Mouse (Mus musculus) CH12.LX (cell line): Measurements from ENCODE around the gene Adam12. TPM values are rescaled to one million over a fixed set of nuclear protein-coding genes. Genes with fewer than 3 reads are reported as not detected.

ENCODE experiments used
- DNase-seq: peaks from one replicate; pipeline ENCODE4 v3.0.0-alpha.2; 2013; ENCODE audit errors: extremely low read depth
- H3K27ac ChIP-seq: 2 replicates; pipeline ENCODE4 v1.5.1; 2012; ENCODE audit warnings: low read depth, mild to moderate bottlenecking, control low read depth, moderate library complexity; ENCODE audit not compliant: insufficient read depth
- H3K27me3 ChIP-seq: replicated peaks from 2 replicates; pipeline ENCODE3; 2012; ENCODE audit warnings: inconsistent platforms
- H3K36me3 ChIP-seq, 2 experiments: replicated peaks in 1 of 2; 2 replicates each; pipeline versions ENCODE3 to v1.6.1; 2012; ENCODE audit warnings: inconsistent platforms in 1 of 2, low read length in 1 of 2, mild to moderate bottlenecking in 1 of 2, mixed read lengths in 1 of 2, moderate library complexity in 1 of 2; ENCODE audit not compliant: control insufficient read depth in 1 of 2, insufficient read depth in 1 of 2
- H3K4me1 ChIP-seq, 2 experiments: 2 replicates each; pipeline ENCODE4 v1.6.1; 2012; ENCODE audit warnings: inconsistent platforms in 1 of 2, moderate library complexity in 1 of 2; ENCODE audit not compliant: insufficient read depth in 2 of 2, control insufficient read depth in 1 of 2
- H3K4me2 ChIP-seq: 2 replicates; pipeline ENCODE4 v1.6.1; 2012; ENCODE audit warnings: low read depth, mild to moderate bottlenecking, control low read depth; ENCODE audit not compliant: poor library complexity, insufficient read depth, severe bottlenecking
- H3K4me3 ChIP-seq, 3 experiments: fragments of 150-350 bp in 1 of 3; sonication (generic) in 1 of 3; replicated peaks in 1 of 3; 2 replicates each; pipeline versions ENCODE3 to v1.5.1; 2011 to 2012; ENCODE audit warnings: low read depth in 2 of 3, low read length in 2 of 3, mild to moderate bottlenecking in 2 of 3, moderate library complexity in 2 of 3, control low read depth in 1 of 3, improper control_type of control experiment in 1 of 3, inconsistent platforms in 1 of 3, mixed read lengths in 1 of 3; ENCODE audit not compliant: poor library complexity in 1 of 3
- H3K79me2 ChIP-seq: replicated peaks from 2 replicates; pipeline ENCODE4 v1.6.1; 2012; ENCODE audit warnings: mild to moderate bottlenecking, moderate library complexity; ENCODE audit not compliant: control insufficient read depth, poor library complexity, insufficient read depth, severe bottlenecking; ENCODE audit errors: extremely low read depth
- H3K9ac ChIP-seq: 2 replicates; pipeline ENCODE4 v1.6.1; 2012; ENCODE audit warnings: low read depth, mild to moderate bottlenecking, control low read depth, moderate library complexity; ENCODE audit not compliant: insufficient read depth
- H3K9me3 ChIP-seq: replicated peaks from 2 replicates; pipeline ENCODE3; 2012; ENCODE audit warnings: low read length, inconsistent platforms, mixed read lengths
- BHLHE40 ChIP-seq: IDR thresholded peaks from 2 replicates; pipeline ENCODE4 v1.6.1; 2011; ENCODE audit warnings: mild to moderate bottlenecking, low read depth, low read length, improper control_type of control experiment
- CHD1 ChIP-seq: IDR thresholded peaks from 2 replicates; pipeline ENCODE4 v1.6.1; 2012; ENCODE audit warnings: low read depth, low read length, improper control_type of control experiment, inconsistent platforms
- CHD2 ChIP-seq: IDR thresholded peaks from 2 replicates; pipeline ENCODE4 v1.6.1; 2011; ENCODE audit warnings: low read length, improper control_type of control experiment
- E2F4 ChIP-seq: IDR thresholded peaks from 2 replicates; pipeline ENCODE4 v1.6.1; 2011; ENCODE audit warnings: low read depth, low read length, improper control_type of control experiment; ENCODE audit not compliant: insufficient replicate concordance
- EP300 ChIP-seq: IDR thresholded peaks from 2 replicates; pipeline ENCODE4 v1.6.1; 2011; ENCODE audit warnings: low read length, improper control_type of control experiment
- ETS1 ChIP-seq: conservative IDR thresholded peaks from 2 replicates; pipeline ENCODE4 v1.6.1; 2012; ENCODE audit warnings: low read depth, mild to moderate bottlenecking, inconsistent platforms, low read length, improper control_type of control experiment, moderate library complexity
- GABPA ChIP-seq: IDR thresholded peaks from 2 replicates; pipeline ENCODE4 v1.6.1; 2012; ENCODE audit warnings: low read depth, low read length, improper control_type of control experiment, inconsistent platforms; ENCODE audit not compliant: insufficient replicate concordance
- HCFC1 ChIP-seq: IDR thresholded peaks from 2 replicates; pipeline ENCODE4 v1.6.1; 2012; ENCODE audit warnings: low read depth, mild to moderate bottlenecking, inconsistent platforms, low read length, improper control_type of control experiment
- KAT2A ChIP-seq: IDR thresholded peaks from 2 replicates; pipeline ENCODE4 v1.6.1; 2012; ENCODE audit warnings: low read length, improper control_type of control experiment, inconsistent platforms; ENCODE audit not compliant: insufficient replicate concordance
- MAX ChIP-seq: IDR thresholded peaks from 2 replicates; pipeline ENCODE4 v1.6.1; 2011; ENCODE audit warnings: low read length, improper control_type of control experiment
- MEF2A ChIP-seq: IDR thresholded peaks from 2 replicates; pipeline ENCODE4 v1.6.1; 2014; ENCODE audit warnings: low read depth, mild to moderate bottlenecking, inconsistent platforms, low read length, improper control_type of control experiment, borderline replicate concordance
- MXI1 ChIP-seq: IDR thresholded peaks from 2 replicates; pipeline ENCODE4 v1.6.1; 2011; ENCODE audit warnings: mild to moderate bottlenecking, low read depth, low read length, improper control_type of control experiment
- NELFE ChIP-seq: IDR thresholded peaks from 2 replicates; pipeline ENCODE4 v1.6.1; 2011; ENCODE audit warnings: low read depth, low read length, improper control_type of control experiment
- NRF1 ChIP-seq: IDR thresholded peaks from 2 replicates; pipeline ENCODE4 v1.6.1; 2014; ENCODE audit warnings: low read depth, mild to moderate bottlenecking, inconsistent platforms, low read length, improper control_type of control experiment, moderate library complexity
- PAX5 ChIP-seq: IDR thresholded peaks from 2 replicates; pipeline ENCODE4 v1.6.1; 2012; ENCODE audit warnings: low read length, inconsistent platforms, mixed read lengths
- POLR2A ChIP-seq: IDR thresholded peaks from 2 replicates; pipeline ENCODE4 v1.6.1; 2011; ENCODE audit warnings: low read depth, mild to moderate bottlenecking, improper control_type of control experiment, low read length
- POLR2AphosphoS2 ChIP-seq: IDR thresholded peaks from 2 replicates; pipeline ENCODE4 v1.6.1; 2011; ENCODE audit warnings: low read depth, low read length, improper control_type of control experiment
- RAD21 ChIP-seq: IDR thresholded peaks from 2 replicates; pipeline ENCODE4 v1.6.1; 2011; ENCODE audit warnings: low read depth, mild to moderate bottlenecking, low read length, improper control_type of control experiment, moderate library complexity
- SIN3A ChIP-seq: IDR thresholded peaks from 2 replicates; pipeline ENCODE4 v1.6.1; 2012; ENCODE audit warnings: low read length, improper control_type of control experiment, inconsistent platforms
- TBP ChIP-seq: conservative IDR thresholded peaks from 2 replicates; pipeline ENCODE4 v1.6.1; 2011; ENCODE audit warnings: low read depth, low read length, improper control_type of control experiment
- TCF12 ChIP-seq: IDR thresholded peaks from 2 replicates; pipeline ENCODE4 v1.6.1; 2014; ENCODE audit warnings: low read depth, mild to moderate bottlenecking, inconsistent platforms, low read length, improper control_type of control experiment
- UBTF ChIP-seq: IDR thresholded peaks from 2 replicates; pipeline ENCODE4 v1.6.1; 2012; ENCODE audit warnings: low read depth, mild to moderate bottlenecking, inconsistent platforms, low read length, improper control_type of control experiment, moderate library complexity
- USF2 ChIP-seq: conservative IDR thresholded peaks from 2 replicates; pipeline ENCODE4 v1.6.1; 2011; ENCODE audit warnings: low read depth, low read length, improper control_type of control experiment
- ZC3H11A ChIP-seq: IDR thresholded peaks from 2 replicates; pipeline ENCODE4 v1.6.1; 2012; ENCODE audit warnings: low read depth, mild to moderate bottlenecking, inconsistent platforms, low read length, improper control_type of control experiment
- ZNF384 ChIP-seq: IDR thresholded peaks from 2 replicates; pipeline ENCODE4 v1.6.1; 2012; ENCODE audit warnings: low read depth, low read length, improper control_type of control experiment, inconsistent platforms
- dilution Hi-C: fragments of 300-500 bp; cut with MboI; formaldehyde crosslinking; loops from 2 replicates; pipeline ENCODE4 v1.14.3; 2020; ENCODE audit warnings: low sequenced_read_pairs; ENCODE audit not compliant: extremely low pct_unique_long_range_greater_than_20kb, extremely low pct_ligation_motif_present
- in situ Hi-C: fragments of 300-500 bp; cut with MboI; formaldehyde crosslinking; loops from 3 replicates; pipeline ENCODE4 v1.14.3; 2019; ENCODE audit warnings: low sequenced_read_pairs, low pct_ligation_motif_present, low pct_unique_long_range_greater_than_20kb, mixed read lengths
- polyA plus RNA-seq: library from polyadenylated mRNA; unstranded; fragments of >175 nt; gene quantifications from 2 replicates; pipeline ENCODE4 v1.2.1, GENCODE M21; 2012; ENCODE audit warnings: low read depth; ENCODE audit not compliant: insufficient read length
- total RNA-seq, 2 experiments: library from RNA; depleted of rRNA; stranded (reverse); fragments of 300-350 nt in 1 of 2; fragments of >200 nt in 1 of 2; gene quantifications; 2 replicates each; pipeline ENCODE4 v1.2.3; 2012 to 2014

Gene Adam12
- total and polyA plus RNA-seq, 3 experiments: not detected

GRCm38 (mm10) chr7:134224421-134224740 lies 7.6 kb downstream of the Adam12 start:
- TF ChIP-seq RAD21 (no peak), ZC3H11A (no peak), MXI1 (no peak), KAT2A (no peak), NRF1 (no peak), MEF2A (no peak), EP300 (no peak), CHD2 (no peak), MAX (no peak), TBP (no peak)
- Histone ChIP-seq H3K9me3 (peaks cover 89% of the 10 kb centered on the region), H3K27ac (no peak overlapping the region), H3K4me2 (no peak overlapping the region), H3K4me1 (no peaks in the 10 kb centered on the region), H3K27me3 (no peaks in the 10 kb centered on the region), H3K79me2 (no peaks in the 10 kb centered on the region), H3K9ac (no peak overlapping the region), H3K4me3 (no peak overlapping the region), H3K36me3 (no peaks in the 10 kb centered on the region)
- no peak for DNase-seq
- in situ Hi-C loops (no loop called here), dilution Hi-C loops (no loop called here)

- no peak for DNase-seq
- no peaks in the 10 kb centered on the region for H3K36me3 ChIP-seq
- H3K27ac ChIP-seq: no peak overlapping the region
- no peak for TF ChIP-seq TCF12
- no peak for TF ChIP-seq MAX
- no peak for TF ChIP-seq MEF2A
- TF ChIP-seq PAX5: no peak
- TF ChIP-seq BHLHE40: no peak
- no peak for TF ChIP-seq POLR2A
- H3K79me2 ChIP-seq: no peaks in the 10 kb centered on the region
- dilution Hi-C loops (no loop called here), in situ Hi-C loops (no loop called here)
- peaks cover 87% of the 10 kb centered on the region for H3K9me3 ChIP-seq
- H3K9ac ChIP-seq: no peak overlapping the region
- H3K4me2 ChIP-seq: no peak overlapping the region
- no peak overlapping the region for H3K4me3 ChIP-seq
- H3K27me3 ChIP-seq: no peaks in the 10 kb centered on the region
- H3K4me1 ChIP-seq: no peaks in the 10 kb centered on the region
Measured at GRCm38 (mm10) chr7:134223444-134224161, 8.3 kb downstream of the Adam12 start.

- in situ Hi-C loops: no loop called here
- DNase-seq: no peak
- Histone ChIP-seq H3K4me1 (no peaks in the 10 kb centered on the region), H3K36me3 (no peaks in the 10 kb centered on the region), H3K27ac (no peak overlapping the region), H3K9ac (no peak overlapping the region), H3K27me3 (no peaks in the 10 kb centered on the region), H3K4me2 (no peak overlapping the region), H3K4me3 (no peak overlapping the region), H3K79me2 (no peaks in the 10 kb centered on the region), H3K9me3 (peaks cover 73% of the 10 kb centered on the region)
- dilution Hi-C loops: no loop called here
- no peak for TF ChIP-seq HCFC1
- no peak for TF ChIP-seq UBTF
- TF ChIP-seq CHD2: no peak
- TF ChIP-seq KAT2A: no peak
- no peak for TF ChIP-seq E2F4
- TF ChIP-seq BHLHE40: no peak
- no peak for TF ChIP-seq NRF1
- no peak for TF ChIP-seq CHD1
- TF ChIP-seq RAD21: no peak
- TF ChIP-seq ETS1: no peak
- no peak for TF ChIP-seq POLR2A
- TF ChIP-seq GABPA: no peak
- TF ChIP-seq USF2: no peak
- TF ChIP-seq TCF12: no peak
- TF ChIP-seq ZNF384: no peak
- no peak for TF ChIP-seq NELFE
- TF ChIP-seq MAX: no peak
- no peak for TF ChIP-seq SIN3A
- no peak for TF ChIP-seq POLR2AphosphoS2
- TF ChIP-seq EP300: no peak
Measured at GRCm38 (mm10) chr7:134207956-134208355, 24.0 kb downstream of the Adam12 start.
